Mouse (Mus musculus) thymus, postnatal 4 days (tissue): ENCODE measurements around the gene Cd8a.
A peak's percentile ranks its signal among the peaks of the same experiment; 100 is the strongest.

ENCODE experiments used
- DNase-seq: peaks from one replicate; pipeline ENCODE4 v3.0.0; 2021

The Cd8a gene

GRCm38 (mm10) chr6:71372041-71372720 lies 1.0 kb upstream of the Cd8a start:
- DNase-seq, result peak; percentile 60

GRCm38 (mm10) chr6:71374311-71374829 lies 1.1 kb downstream of the Cd8a start:
- DNase-seq, result peak; percentile 67

- no peak for DNase-seq
These were observed 1.7 kb downstream of the Cd8a start for GRCm38 (mm10) chr6:71374921-71375320.

GRCm38 (mm10) chr6:71376711-71377110 lies 3.5 kb downstream of the Cd8a start:
- peak; percentile 48 for DNase-seq

- DNase-seq, result peak; percentile 15
These were observed 8.4 kb downstream of the Cd8a start for GRCm38 (mm10) chr6:71381654-71382053.

GRCm38 (mm10) chr6:71390496-71390895 lies 17.3 kb downstream of the Cd8a start:
- no peak for DNase-seq

GRCm38 (mm10) chr6:71396016-71396415 lies 22.8 kb downstream of the Cd8a start:
- DNase-seq, result peak; percentile 58

- peak; percentile 49 for DNase-seq
These were observed 23.5 kb downstream of the Cd8a start for GRCm38 (mm10) chr6:71396761-71397160.

GRCm38 (mm10) chr6:71398829-71399609 lies 25.8 kb downstream of the Cd8a start:
- peak; percentile 36 for DNase-seq

- DNase-seq, result no peak
These were observed 41.4 kb downstream of the Cd8a start for GRCm38 (mm10) chr6:71414624-71415023.

GRCm38 (mm10) chr6:71415446-71415845 lies 42.2 kb downstream of the Cd8a start:
- no peak for DNase-seq

- DNase-seq, result no peak
These were observed 45.6 kb downstream of the Cd8a start for GRCm38 (mm10) chr6:71418874-71419273.

- no peak for DNase-seq
These were observed 47.6 kb downstream of the Cd8a start for GRCm38 (mm10) chr6:71420848-71421247.

GRCm38 (mm10) chr6:71422162-71422561 lies 48.9 kb downstream of the Cd8a start:
- DNase-seq, result no peak

GRCm38 (mm10) chr6:71423116-71423515 lies 49.9 kb downstream of the Cd8a start:
- peak; percentile 74 for DNase-seq

- DNase-seq, result no peak
These were observed 52.5 kb downstream of the Cd8a start for GRCm38 (mm10) chr6:71425681-71426080.

GRCm38 (mm10) chr6:71427996-71428725 lies 54.9 kb downstream of the Cd8a start:
- DNase-seq, result no peak
